Mouse (Mus musculus) ES-Bruce4 (cell line): ENCODE measurements around the gene Cldn24.

ENCODE experiments used
- CTCF ChIP-seq: IDR thresholded peaks from one replicate; pipeline ENCODE4 v1.8.1; 2011; ENCODE audit warnings: low read depth, low read length
- POLR2A ChIP-seq: IDR thresholded peaks from one replicate; pipeline ENCODE4 v1.8.1; 2011; ENCODE audit warnings: low read length; ENCODE audit not compliant: insufficient read depth

DNA sequence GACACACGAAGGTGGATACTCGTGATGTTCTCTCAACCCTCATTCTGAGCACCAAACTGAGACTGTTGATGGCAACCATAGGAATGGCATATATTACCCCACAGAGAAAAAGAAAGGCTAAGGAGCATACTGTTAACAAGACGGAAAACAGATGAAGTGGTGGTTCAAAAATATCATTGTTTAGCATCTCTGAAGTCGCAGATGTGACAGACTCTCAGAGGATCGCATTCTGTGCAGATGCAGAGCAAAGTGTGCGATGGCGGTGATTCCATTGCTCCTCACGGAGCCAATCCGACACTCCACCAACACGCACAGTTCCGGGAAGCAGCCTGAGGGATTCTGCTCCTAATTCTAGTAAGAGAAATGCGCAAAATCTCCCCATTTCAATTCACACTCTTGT lies 37.3 kb downstream of the Cldn24 start:
- TF ChIP-seq CTCF (no peak), POLR2A (no peak)
